Mouse (Mus musculus): Measurements from ENCODE around the gene Clybl.

Clybl gene

DNA sequence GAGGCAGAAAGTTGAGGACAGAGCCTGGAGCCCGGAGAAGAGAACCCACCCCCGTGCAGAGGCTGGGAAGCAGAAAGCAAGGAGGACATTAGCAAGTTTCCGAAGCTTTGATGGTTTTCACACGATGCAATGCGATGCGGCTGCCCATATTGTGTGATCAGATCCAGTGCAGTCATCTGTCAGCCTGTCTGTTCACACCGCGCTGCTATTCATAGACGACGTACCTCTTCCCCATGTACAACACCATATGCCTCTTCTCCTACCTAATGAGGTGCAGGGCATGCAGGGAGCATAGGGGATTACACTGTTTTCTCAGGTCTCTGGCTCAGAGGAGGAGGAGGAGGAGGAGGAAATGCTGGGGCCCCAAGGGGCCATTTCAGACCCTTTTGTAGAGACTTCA, 255.3 kb downstream of the Clybl start:
- DNase-seq = no peak

DNA sequence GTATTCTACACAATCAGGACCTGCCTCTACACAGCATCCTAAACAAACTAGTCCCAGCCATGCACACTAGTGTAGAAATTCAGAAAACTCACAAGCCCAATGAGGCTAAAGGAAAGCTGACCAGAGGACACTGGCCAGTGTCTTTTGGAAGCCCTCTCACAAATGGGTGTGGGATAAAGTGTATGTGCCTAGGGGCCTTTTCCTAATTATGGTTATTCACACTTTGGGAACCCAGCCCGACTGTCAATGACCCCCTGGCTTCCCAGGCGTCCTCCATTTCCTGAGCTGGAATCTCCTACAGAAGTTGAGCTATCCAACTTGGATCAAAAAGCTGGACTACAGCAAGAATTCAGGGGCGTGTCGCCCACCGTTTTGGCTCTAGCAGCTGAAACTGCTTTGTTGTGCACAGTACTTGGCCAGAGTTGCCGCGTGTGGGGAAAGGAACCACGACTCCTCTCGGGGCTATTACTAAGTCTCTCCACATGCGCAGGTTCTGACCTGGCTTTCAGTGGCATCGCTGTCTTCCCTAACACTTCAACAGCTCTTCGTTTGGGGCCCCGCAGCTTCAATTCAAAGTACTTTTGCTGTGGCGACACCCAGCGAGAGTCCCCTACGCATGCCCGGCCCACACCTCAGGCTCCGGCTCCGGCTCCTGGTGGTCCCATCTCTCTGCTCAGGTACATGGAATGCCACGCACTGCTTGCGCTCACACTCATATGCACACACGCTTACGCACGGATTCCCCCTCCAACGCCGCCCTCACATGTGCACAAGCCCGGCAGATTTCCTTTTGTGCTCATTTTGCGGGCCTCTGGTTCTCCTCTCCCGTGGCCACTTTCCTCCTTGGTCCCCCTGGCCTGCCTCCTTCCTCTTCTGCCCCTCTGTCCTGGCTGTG, 268.3 kb downstream of the Clybl start:
- DNase-seq = no peak

DNA sequence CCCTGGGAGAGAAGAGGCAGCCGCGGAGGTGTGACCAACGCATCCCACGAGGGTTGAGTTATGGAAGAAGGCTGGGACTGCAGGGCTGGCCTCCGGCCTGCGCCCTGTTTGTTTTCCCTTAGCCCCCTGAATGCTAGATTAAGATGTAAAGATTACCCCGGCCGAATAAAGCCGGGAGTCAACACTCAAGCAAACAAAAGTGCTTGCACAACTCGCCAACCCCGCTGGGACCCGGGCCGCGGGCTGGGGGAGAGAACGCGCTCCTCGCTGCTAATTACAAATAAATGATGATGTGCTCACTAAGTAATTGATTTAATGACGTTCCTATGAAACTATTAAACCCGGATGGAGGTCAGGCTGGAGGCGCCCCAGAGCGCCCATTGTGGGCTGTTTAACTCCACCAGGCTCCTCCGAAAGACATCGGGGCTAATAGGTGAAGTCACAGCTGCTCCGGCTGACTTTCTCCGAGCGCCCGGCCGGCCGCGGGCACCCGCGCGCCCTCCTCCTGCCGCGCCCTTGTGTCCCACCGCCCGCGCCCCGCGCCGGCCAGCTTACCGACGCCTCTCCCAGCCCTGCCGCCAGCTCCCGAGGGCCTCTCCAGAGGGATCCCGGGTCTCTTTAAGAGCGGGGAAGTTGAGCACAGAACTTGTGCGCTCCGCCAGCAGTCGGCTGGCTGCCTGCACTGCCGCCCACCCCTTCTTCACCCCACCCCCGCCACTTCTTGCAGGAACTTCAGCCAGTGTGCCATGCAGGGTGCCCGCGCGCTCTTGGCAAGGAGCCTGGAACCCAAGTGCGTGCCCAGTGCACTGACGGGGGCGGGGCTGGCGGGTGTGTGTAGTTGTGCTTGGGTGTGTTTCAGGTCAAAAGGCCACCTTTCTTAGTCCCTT, 269.2 kb downstream of the Clybl start, which contains the start of gene Gm5089:
Gene Gm5089 (minus strand): TSS at position 620 of the 887 bp plus-strand sequence.
- no peak for DNase-seq

DNA sequence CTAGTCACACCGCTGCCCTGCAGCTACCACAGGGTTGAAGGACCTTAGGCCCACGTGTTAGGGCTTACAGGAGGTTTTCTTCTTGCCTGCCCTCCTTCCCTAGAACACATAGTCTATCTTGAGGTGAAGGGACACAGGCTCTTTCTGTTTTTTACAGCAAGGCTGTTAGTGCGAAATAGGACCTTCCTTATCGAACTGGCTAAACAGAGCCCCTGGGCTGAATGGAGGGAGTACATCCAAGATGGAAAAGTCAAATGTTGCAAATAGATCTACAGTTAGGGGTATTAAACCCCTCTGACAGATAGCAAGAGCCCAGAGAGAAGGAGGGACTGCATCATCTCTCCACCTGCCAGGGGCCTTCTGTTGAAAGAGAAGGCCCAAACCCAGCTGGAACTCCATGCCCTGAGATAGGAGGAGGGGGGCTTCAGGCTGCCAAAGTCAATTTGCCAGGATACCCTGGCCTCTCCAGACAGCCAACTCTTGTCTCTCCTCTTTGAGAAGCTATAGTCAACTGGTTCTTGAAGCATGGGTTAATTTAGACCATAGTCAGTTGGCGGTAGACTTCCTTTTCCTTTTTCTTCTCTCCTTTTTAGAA, 270.1 kb downstream of the Clybl start:
- DNase-seq = no peak
